Mouse (Mus musculus) myocyte (in vitro differentiated cells): ENCODE measurements at regions not wholly inside any gene's neighbourhood (a gene's known extent, or its start where the extent isn't known, plus 50 kb on each side); places are given as distances from the start of the nearest gene placed in this dataset.

ENCODE experiments used
- CEBPB ChIP-seq: IDR thresholded peaks from 2 replicates; pipeline ENCODE4 v1.6.1; 2011; ENCODE audit warnings: mild to moderate bottlenecking, moderate library complexity; ENCODE audit not compliant: poor library complexity, insufficient read depth, severe bottlenecking
- E2F4 ChIP-seq: IDR thresholded peaks from one replicate; pipeline ENCODE4 v1.6.1; 2011; ENCODE audit warnings: mild to moderate bottlenecking, control low read depth, moderate library complexity; ENCODE audit not compliant: insufficient read depth
- POLR2A ChIP-seq: IDR thresholded peaks from one replicate; pipeline ENCODE4 v1.6.1; 2011; ENCODE audit warnings: low read depth, mild to moderate bottlenecking, control low read depth, moderate library complexity; ENCODE audit not compliant: insufficient read length
- POLR2AphosphoS2 ChIP-seq: IDR thresholded peaks from one replicate; pipeline ENCODE4 v1.6.1; 2011; ENCODE audit warnings: low read depth, control low read depth; ENCODE audit not compliant: insufficient read length
- SRF ChIP-seq: IDR thresholded peaks from one replicate; pipeline ENCODE4 v1.6.1; 2011; ENCODE audit warnings: low read depth; ENCODE audit not compliant: control insufficient read depth, insufficient read length
- TCF12 ChIP-seq: IDR thresholded peaks from one replicate; pipeline ENCODE4 v1.6.1; 2011; ENCODE audit warnings: mild to moderate bottlenecking, control low read depth; ENCODE audit not compliant: poor library complexity, insufficient read depth, severe bottlenecking
- USF1 ChIP-seq: IDR thresholded peaks from one replicate; pipeline ENCODE4 v1.6.1; 2011; ENCODE audit warnings: low read depth, mild to moderate bottlenecking, control low read depth, moderate library complexity

DNA sequence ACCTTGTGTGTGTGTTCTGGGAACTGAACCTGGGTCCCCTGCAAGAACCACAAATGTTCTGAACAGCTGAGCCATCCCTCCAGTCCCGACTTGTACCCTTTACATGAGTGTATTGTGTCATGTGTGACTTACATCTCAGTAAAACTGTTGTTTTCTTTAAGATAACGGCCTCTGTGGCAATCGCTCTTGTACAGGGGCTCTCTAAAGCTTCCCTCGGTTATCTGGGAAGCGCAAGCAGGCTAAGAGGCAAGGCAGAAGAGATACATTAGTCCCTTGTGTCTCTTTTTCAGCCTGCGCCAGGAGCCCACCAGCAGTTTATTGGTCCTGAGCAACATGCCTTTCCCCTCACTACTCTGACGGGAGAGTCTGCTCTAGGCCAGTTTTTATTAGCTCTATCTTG, 308.1 kb upstream of the Jmjd1c start:
- TF ChIP-seq POLR2A = no peak
- no peak for TF ChIP-seq TCF12
- no peak for TF ChIP-seq SRF
- no peak for TF ChIP-seq E2F4
- TF ChIP-seq CEBPB = no peak
- no peak for TF ChIP-seq USF1
- TF ChIP-seq POLR2AphosphoS2 = no peak
